Mouse (Mus musculus) cortical plate, adult 2 months (tissue): ENCODE results near the gene Dnaja2. TPM values are rescaled to one million over a fixed set of nuclear protein-coding genes. Genes with fewer than 3 reads are reported as not detected.
A peak's percentile ranks its signal among the peaks of the same experiment; 100 is the strongest.

Source experiments
- H3K27ac ChIP-seq: fragments of 200-500 bp; 2 replicates; pipeline ENCODE4 v1.5.1; 2012; ENCODE audit warnings: low read length, control low read depth, inconsistent platforms; ENCODE audit not compliant: insufficient read depth
- H3K4me1 ChIP-seq: fragments of 200-500 bp; 2 replicates; pipeline ENCODE4 v1.6.1; 2011; ENCODE audit warnings: low read length; ENCODE audit not compliant: control insufficient read depth, insufficient read depth
- H3K4me3 ChIP-seq: fragments of 200-500 bp; 2 replicates; pipeline ENCODE4 v1.5.1; 2011; ENCODE audit warnings: mild to moderate bottlenecking, low read length, control low read depth; ENCODE audit not compliant: insufficient read depth
- CTCF ChIP-seq: fragments of 200-500 bp; IDR thresholded peaks from 2 replicates; pipeline ENCODE4 v1.5.1; 2011; ENCODE audit warnings: mild to moderate bottlenecking, control low read depth, low read length; ENCODE audit not compliant: insufficient read depth; ENCODE audit errors: extremely low read depth
- POLR2A ChIP-seq: fragments of 200-500 bp; IDR thresholded peaks from 2 replicates; pipeline ENCODE4 v1.6.1; 2011; ENCODE audit warnings: mild to moderate bottlenecking, low read length, control low read depth; ENCODE audit not compliant: insufficient read depth; ENCODE audit errors: extremely low read depth
- polyA plus RNA-seq: library from polyadenylated mRNA; depleted of rRNA; stranded (reverse); fragments of >200 nt; gene quantifications from 2 replicates; pipeline ENCODE4 v1.2.3, GENCODE M21; 2012

Gene Dnaja2
- polyA plus RNA-seq, 1 experiment = 95.2 TPM

DNA sequence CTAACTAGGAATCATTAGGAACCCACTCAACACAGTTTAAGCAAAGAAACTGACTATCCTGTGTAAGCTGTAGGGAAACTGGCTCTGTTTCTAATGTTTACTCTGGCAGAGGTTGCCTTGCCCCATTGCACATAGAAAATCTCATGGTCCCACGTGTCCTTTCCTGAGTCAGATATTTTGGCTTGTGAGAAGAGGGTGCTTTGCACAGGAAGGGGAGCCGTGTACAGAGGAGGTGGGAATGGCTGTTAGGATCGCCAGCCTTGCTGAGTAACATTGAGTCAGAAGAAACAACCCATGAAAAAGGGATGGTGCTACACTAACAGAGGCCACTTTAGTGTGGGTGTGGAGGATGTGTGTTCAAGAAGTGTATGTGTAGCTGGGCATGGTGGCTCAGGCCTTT is 26.2 kb downstream of the Dnaja2 start:
- TF ChIP-seq CTCF (no peak), POLR2A (no peak)
- H3K27ac ChIP-seq = no peak overlapping the region
- H3K4me1 ChIP-seq = peaks cover 6% of the 10 kb centered on the region
- H3K4me3 ChIP-seq = no peak overlapping the region

DNA sequence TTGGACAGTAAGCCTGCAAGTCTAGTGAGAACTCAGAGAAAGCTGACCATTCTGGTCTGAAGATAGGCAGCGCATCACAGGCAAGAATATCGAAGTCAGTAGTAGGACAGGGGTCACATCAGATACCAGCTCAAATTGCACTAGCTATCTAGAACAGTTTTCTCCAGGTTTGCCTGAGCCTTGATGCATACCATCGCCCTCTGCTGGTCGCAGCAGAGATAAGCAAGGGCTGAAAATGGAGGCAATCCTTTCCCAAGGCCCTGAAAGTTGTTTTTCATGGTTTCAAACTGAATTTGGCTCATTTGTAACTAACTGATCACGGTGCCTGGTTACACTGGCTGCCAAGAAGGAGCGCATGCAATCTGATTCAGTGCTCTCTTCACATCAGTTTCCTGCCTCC is 29.0 kb downstream of the Dnaja2 start:
- peaks cover 8% of the 10 kb centered on the region for H3K4me1 ChIP-seq
- TF ChIP-seq POLR2A (no peak), CTCF (peak; percentile 93)
- no peak overlapping the region for H3K4me3 ChIP-seq
- no peak overlapping the region for H3K27ac ChIP-seq

DNA sequence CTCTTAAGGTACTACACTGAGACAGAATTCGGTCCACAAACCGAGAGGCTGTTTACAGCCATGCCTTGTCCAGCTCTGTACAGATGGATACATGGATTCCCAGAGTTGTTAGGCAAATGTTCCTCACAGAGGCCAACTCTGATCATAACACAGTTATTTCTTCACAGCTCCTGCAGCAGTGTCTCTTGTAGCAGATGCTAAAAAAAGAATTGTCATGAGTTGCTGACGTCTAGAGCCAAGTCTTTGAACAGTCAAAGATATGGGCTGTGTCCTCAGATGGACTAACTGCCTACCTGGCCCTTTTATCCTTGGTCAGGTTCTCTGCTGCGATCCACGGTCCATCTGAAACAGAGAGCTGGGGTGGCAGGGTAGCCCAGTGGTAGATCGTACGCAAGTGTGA is 31.1 kb downstream of the Dnaja2 start:
- TF ChIP-seq POLR2A = no peak
- no peak for TF ChIP-seq CTCF
- Histone ChIP-seq H3K27ac (no peak overlapping the region), H3K4me1 (peaks cover 8% of the 10 kb centered on the region), H3K4me3 (no peak overlapping the region)

DNA sequence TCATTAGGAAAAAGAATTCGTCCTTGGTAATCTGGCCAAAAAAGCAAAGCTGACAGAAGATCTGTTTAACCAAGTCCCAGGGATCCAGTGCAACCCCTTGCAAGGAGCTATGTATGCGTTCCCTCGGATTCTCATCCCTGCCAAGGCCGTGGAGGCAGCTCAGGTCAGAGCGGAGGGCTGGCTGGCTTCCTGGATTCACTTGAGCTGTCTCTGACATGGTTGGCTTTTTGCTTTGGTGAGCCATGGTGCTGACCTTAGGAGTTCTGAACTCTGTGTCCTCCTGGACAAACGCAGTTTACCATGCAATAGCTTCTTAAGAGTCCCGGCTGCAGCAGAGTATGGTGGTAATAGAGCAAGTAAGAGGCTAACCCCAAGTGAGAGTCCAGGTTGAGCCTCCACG is 33.8 kb downstream of the Dnaja2 start:
- TF ChIP-seq CTCF (no peak), POLR2A (no peak)
- H3K27ac ChIP-seq = no peak overlapping the region
- H3K4me1 ChIP-seq = peaks cover 16% of the 10 kb centered on the region
- H3K4me3 ChIP-seq = no peak overlapping the region

DNA sequence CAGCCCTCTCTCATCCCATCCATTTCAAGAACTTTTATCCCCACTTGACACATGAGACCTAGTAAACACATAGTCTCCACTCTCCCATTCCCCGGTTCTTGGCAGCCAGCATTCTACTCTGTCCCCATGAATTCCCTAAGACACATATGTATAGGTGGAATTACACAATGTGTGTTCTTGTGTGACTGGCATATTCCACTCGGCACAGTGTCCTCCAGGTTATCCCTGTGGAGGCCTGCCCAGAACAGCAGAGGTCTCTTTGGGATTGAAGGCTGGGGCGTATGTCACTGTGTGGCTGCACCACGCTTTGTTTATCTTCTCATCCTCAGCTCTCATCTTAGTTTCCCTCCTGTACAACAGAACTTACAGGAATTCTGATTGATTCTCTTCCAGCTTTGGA is 34.6 kb downstream of the Dnaja2 start:
- no peak overlapping the region for H3K27ac ChIP-seq
- H3K4me1 ChIP-seq = peaks cover 19% of the 10 kb centered on the region
- no peak overlapping the region for H3K4me3 ChIP-seq
- TF ChIP-seq CTCF = no peak
- no peak for TF ChIP-seq POLR2A

DNA sequence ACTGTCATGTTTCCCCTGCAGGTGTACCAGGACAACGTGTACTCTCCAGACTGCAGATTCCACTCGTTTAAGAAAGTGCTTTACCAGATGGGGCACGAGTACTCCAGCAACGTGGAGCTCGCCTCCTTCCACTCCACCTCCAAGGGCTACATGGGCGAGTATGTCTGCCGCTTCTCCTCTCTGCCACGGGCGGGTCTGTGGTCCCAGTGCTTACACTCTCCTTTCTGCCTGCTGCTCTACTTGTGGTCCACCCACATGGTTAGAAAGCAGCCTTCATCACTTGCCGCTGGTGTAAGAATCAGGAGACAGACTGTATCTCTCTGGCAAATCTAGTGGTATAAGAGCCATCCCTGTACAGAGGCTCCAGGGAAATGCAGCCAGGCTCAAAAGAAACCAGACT is 37.2 kb downstream of the Dnaja2 start:
- no peak for TF ChIP-seq CTCF
- no peak for TF ChIP-seq POLR2A
- Histone ChIP-seq H3K4me3 (no peak overlapping the region), H3K27ac (no peak overlapping the region), H3K4me1 (peaks cover 18% of the 10 kb centered on the region)

DNA sequence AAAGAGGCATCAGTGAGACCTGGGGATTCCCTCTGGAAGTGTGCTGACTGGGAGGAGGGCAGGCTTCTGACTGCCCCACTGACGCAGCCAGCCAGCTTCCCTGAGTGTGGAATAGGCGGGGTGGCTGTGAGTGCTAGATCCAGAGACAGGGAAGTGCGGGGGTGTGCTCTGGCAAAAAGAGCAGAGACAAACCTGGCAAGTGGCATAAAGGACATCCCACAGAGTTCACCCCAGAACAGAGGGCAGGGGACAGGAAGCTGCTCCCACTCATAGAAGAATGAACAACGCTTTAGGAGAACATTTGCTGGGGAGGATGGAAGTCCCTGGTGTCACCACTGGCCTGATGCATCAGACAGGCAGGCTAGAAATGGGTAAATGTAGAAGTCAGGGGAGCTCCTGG is 37.8 kb downstream of the Dnaja2 start:
- no peak for TF ChIP-seq CTCF
- TF ChIP-seq POLR2A = no peak

DNA sequence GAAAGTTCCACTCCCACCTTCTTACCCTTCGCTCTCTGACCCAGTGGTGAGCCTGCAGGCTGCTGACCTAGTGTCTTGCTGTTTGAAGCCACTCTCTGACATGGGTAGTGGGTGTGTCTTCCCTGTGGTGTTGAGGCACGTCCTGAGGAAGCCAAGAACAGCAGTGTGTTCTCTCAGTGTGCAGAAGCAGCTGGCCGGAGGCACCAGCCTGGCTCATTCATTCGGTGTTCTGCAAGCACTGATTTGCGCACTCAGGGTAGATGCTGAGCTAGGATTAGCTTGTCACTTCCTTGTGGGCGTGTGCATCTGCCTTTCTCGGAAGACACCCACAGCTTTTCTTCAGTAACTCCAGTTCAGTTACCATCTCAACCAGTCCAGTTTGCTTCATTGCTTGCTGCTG is 39.8 kb downstream of the Dnaja2 start:
- TF ChIP-seq CTCF (no peak), POLR2A (peak; percentile 63; the same call in 1 of the 2 replicates)
- Histone ChIP-seq H3K4me1 (peaks cover 14% of the 10 kb centered on the region), H3K27ac (no peak overlapping the region), H3K4me3 (no peak overlapping the region)

More for the DNA sequence above, 37.8 kb downstream of the Dnaja2 start:
- Histone ChIP-seq H3K27ac (no peak overlapping the region), H3K4me3 (no peak overlapping the region), H3K4me1 (peaks cover 15% of the 10 kb centered on the region)

DNA sequence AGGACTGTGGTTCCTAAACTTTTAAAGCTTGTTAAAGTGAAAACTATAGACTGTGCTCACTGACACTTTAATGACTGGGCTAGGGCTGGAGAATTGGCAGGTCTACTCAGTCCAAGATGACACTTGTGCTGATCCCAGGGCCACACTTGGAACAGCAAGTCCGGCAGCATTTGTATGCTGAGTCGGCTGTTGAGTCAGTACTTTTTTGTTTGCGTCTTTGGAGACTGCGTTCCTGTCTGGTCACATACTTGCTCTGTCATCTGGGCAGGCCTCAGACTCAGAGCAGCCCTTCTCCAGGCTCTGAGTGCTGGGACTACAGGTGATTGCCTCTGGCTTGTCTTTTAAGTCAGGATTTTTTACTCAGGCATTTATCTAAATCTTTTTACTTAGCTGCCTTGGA is 41.9 kb downstream of the Dnaja2 start:
- Histone ChIP-seq H3K4me1 (peaks cover 12% of the 10 kb centered on the region), H3K4me3 (no peak overlapping the region), H3K27ac (no peak overlapping the region; the same call in 1 of the 2 replicates)
- TF ChIP-seq CTCF (no peak), POLR2A (no peak)

DNA sequence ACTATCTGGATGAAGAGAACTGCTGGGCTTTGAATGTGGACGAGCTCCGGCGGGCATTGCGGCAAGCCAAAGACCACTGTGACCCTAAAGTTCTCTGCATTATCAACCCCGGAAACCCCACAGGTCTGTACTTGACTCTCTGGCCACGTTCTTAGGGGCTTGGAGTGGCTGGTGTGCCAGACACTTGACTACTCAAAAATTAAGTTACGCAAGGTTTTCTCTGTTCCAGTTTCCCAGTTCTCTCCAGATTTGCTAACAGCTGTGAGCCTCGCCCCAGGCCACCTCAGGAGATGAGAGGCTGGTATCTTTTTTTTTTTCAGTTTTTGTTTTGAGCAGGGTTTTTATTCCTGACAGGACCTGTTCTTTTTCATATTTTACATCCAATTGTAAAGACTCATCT is 42.9 kb downstream of the Dnaja2 start:
- no peak overlapping the region for H3K27ac ChIP-seq

More for the DNA sequence above, 42.9 kb downstream of the Dnaja2 start:
- no peak overlapping the region for H3K4me3 ChIP-seq
- peaks cover 7% of the 10 kb centered on the region for H3K4me1 ChIP-seq
- TF ChIP-seq CTCF (no peak), POLR2A (no peak)
